Mouse (Mus musculus) kidney, embryonic 14.5 days (tissue): ENCODE measurements around the gene Wdr81. TPM values are rescaled to one million over a fixed set of nuclear protein-coding genes. Genes with fewer than 3 reads are reported as not detected.

ENCODE experiments used
- ATAC-seq: fragments of 200-750 bp; cut with Nextera tagmentation; 2 replicates; pipeline ENCODE4 v1.8.0; 2017; ENCODE audit warnings: moderate number of reproducible peaks, mild to moderate bottlenecking, moderate TSS enrichment, moderate library complexity; ENCODE audit not compliant: low FRiP score, low TSS enrichment
- H3K27ac ChIP-seq: fragments of 300-500 bp; sonication (generic); 2 replicates; pipeline ENCODE4 v1.5.1; 2014; ENCODE audit warnings: low read depth, mild to moderate bottlenecking, low read length, moderate library complexity, mixed read lengths
- H3K27me3 ChIP-seq: fragments of 300-500 bp; sonication (generic); 2 replicates; pipeline ENCODE4 v1.6.1; 2014; ENCODE audit warnings: mild to moderate bottlenecking, low read length; ENCODE audit not compliant: control insufficient read depth, insufficient read depth
- H3K36me3 ChIP-seq: fragments of 300-500 bp; sonication (generic); 2 replicates; pipeline ENCODE4 v1.6.1; 2014; ENCODE audit warnings: low read length, mixed read lengths; ENCODE audit not compliant: control insufficient read depth, insufficient read depth
- H3K4me1 ChIP-seq: fragments of 300-500 bp; sonication (generic); 2 replicates; pipeline ENCODE4 v1.6.1; 2014; ENCODE audit warnings: low read length, mixed read lengths; ENCODE audit not compliant: control insufficient read depth, insufficient read depth
- H3K4me2 ChIP-seq: fragments of 300-500 bp; sonication (generic); replicated peaks from 2 replicates; pipeline ENCODE4 v1.6.1; 2014; ENCODE audit warnings: low read depth, mild to moderate bottlenecking, low read length
- H3K4me3 ChIP-seq: fragments of 300-500 bp; sonication (generic); 2 replicates; pipeline ENCODE4 v1.5.1; 2014; ENCODE audit warnings: mild to moderate bottlenecking, low read length
- H3K9ac ChIP-seq: fragments of 300-500 bp; sonication (generic); 2 replicates; pipeline ENCODE4 v1.6.1; 2014; ENCODE audit warnings: low read depth, mild to moderate bottlenecking, low read length, moderate library complexity
- H3K9me3 ChIP-seq: fragments of 300-500 bp; sonication (generic); 2 replicates; pipeline ENCODE4 v1.6.1; 2016; ENCODE audit warnings: low read length; ENCODE audit not compliant: control insufficient read depth
- WGBS: fragments of 180-500 bp; shearing (Covaris S2); extraction: QIAGEN DNeasy Blood & Tissue Kit; methylation state at CpG from one replicate; pipeline ENCODE4 v1.1.7; 2014; 5-methylcytosine and 5-hydroxymethylcytosine counted together
- polyA plus RNA-seq: library from polyadenylated mRNA; unstranded; fragments of >200 nt; fragmentation: Nextera tagmentation; extraction: Ambion mirVana; gene quantifications from 2 replicates; pipeline ENCODE4 v1.2.1, GENCODE M21; 2014

Wdr81 gene
- polyA plus RNA-seq, 1 experiment from 2014 or later, result 4.8 TPM

- Histone ChIP-seq H3K36me3 (no peaks in the 10 kb centered on the region), H3K9ac (no peak overlapping the region), H3K4me3 (no peak overlapping the region), H3K4me2 (no peak overlapping the region), H3K9me3 (peaks cover 3% of the 10 kb centered on the region; the same call in 1 of the 2 replicates), H3K27ac (no peak overlapping the region), H3K4me1 (no peaks in the 10 kb centered on the region), H3K27me3 (no peaks in the 10 kb centered on the region)
- WGBS, result 86% methylated on average over 5 of the region's 5 CpGs
- no peak for ATAC-seq
Measured at GRCm38 (mm10) chr11:75434138-75434537, 20.4 kb downstream of the Wdr81 start.

- ATAC-seq, result no peak
- WGBS, result 78% methylated on average over 11 of the region's 11 CpGs
- H3K9ac ChIP-seq, result no peak overlapping the region
Measured at GRCm38 (mm10) chr11:75431307-75431706, 23.2 kb downstream of the Wdr81 start.

DNA sequence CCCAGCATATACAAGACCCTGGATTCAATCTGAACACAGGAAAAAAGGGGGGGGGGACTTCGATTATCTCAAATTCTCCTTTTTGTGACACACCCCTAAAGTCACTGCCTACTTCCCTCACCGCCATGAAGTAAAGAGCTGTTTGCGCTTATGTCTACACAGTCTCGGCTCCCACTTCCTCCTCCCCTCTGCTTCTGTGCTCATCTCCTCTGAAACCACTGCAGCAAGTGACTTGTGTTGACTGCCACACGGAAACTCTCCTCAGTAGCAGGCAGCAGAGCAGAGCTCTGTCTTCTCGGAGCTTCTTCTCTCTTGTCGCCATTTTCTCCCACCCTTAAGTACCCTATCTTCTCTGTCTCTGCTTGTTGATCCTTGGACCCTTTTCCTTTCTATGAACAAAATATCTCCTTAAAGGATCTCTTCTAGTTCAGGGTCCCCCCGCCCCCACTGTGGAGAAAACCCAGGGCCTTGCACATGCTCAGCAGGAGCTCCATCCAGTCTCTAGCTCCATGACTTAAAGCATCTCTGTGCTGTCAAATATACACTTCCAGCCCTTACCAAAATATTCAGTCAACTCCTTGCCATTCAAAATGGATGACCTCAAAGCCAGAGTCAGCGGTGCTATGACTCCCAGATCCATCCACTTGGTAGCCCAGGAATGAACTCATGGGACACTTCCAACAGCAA is 25.4 kb downstream of the Wdr81 start:
- Histone ChIP-seq H3K4me1 (no peaks in the 10 kb centered on the region), H3K27ac (no peak overlapping the region), H3K36me3 (no peaks in the 10 kb centered on the region), H3K4me2 (no peak overlapping the region), H3K27me3 (no peaks in the 10 kb centered on the region), H3K9me3 (peaks cover 1% of the 10 kb centered on the region; the same call in 1 of the 2 replicates), H3K4me3 (no peak overlapping the region), H3K9ac (no peak overlapping the region)
- 82% methylated on average over 9 of the region's 9 CpGs for WGBS
- ATAC-seq, result no peak

More at GRCm38 (mm10) chr11:75431307-75431706, 23.2 kb downstream of the Wdr81 start:
- H3K27me3 ChIP-seq, result no peaks in the 10 kb centered on the region
- no peaks in the 10 kb centered on the region for H3K4me1 ChIP-seq
- no peak overlapping the region for H3K27ac ChIP-seq
- no peaks in the 10 kb centered on the region for H3K36me3 ChIP-seq
- no peak overlapping the region for H3K4me2 ChIP-seq
- H3K9me3 ChIP-seq, result peaks cover 3% of the 10 kb centered on the region; the same call in 1 of the 2 replicates
- no peak overlapping the region for H3K4me3 ChIP-seq

DNA sequence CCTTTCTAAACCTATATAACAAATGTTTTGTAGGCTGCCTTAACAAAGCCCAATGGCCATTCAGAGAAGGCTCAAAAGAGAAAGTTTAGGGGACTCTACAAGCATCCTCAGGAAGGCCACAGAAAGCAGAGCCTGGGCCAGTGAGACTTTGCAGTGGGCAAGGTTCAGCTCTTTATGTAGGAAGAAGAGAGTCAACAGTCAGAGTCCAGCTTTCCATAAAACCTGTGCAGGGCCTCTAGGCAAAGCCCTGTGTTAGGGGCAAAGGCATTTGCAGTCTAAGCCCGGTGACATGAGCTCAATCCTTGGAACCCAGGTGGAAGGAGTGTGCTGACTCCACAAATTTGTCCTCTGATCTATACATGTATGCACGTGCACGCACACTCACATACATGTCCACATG is 30.1 kb downstream of the Wdr81 start:
- Histone ChIP-seq H3K4me1 (peaks cover 22% of the 10 kb centered on the region), H3K4me3 (no peak overlapping the region), H3K27ac (no peak overlapping the region), H3K36me3 (no peaks in the 10 kb centered on the region), H3K4me2 (no peak overlapping the region), H3K27me3 (no peaks in the 10 kb centered on the region), H3K9me3 (no peaks in the 10 kb centered on the region), H3K9ac (no peak overlapping the region)
- no peak for ATAC-seq
- 91% methylated on average over 3 of the region's 3 CpGs for WGBS

DNA sequence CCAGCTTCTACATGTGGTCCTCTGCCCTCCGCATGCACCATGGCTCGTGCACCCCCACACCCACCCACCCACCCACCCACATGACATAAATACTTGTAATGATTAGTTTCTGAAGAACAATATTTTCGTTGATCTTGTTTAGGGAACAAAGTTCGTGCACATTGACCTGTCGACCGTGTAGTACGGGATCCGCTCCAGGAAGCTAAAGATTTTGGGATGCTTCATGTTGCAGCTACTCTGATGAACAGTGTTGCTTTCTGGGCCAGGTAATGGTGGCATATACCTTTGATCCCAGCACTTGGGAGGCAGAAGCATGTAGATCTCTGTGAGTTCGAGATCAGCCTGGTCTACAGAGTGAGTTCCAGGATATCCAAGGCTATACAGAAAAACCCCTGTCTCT is 30.5 kb downstream of the Wdr81 start:
- Histone ChIP-seq H3K27ac (no peak overlapping the region), H3K9me3 (no peaks in the 10 kb centered on the region), H3K4me2 (no peak overlapping the region), H3K36me3 (no peaks in the 10 kb centered on the region), H3K9ac (no peak overlapping the region), H3K4me1 (peaks cover 22% of the 10 kb centered on the region), H3K4me3 (no peak overlapping the region), H3K27me3 (no peaks in the 10 kb centered on the region)
- no peak for ATAC-seq
- 88% methylated on average over 9 of the region's 9 CpGs for WGBS

DNA sequence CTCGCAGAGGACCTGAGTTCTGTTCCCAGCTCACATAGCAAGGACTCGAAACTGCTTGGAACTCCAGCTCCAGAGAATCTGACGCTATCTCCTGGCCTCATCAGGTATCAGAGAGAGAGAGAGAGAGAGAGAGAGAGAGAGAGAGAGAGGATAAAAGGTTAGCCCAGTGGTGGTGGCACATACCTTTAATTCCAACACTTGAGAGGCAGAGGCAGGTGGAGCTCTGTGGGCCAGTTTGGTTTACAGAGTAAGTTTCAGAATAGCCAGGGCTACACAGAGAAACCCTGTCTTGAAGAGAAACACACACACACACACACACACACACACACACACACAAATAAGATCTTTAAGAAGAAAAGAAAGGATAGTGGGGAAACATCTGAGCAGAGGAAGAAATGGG is 31.4 kb downstream of the Wdr81 start:
- ATAC-seq, result no peak
- no peak overlapping the region for H3K27ac ChIP-seq
- 78% methylated on average over 3 of the region's 3 CpGs for WGBS
- H3K4me2 ChIP-seq, result no peak overlapping the region
- H3K4me1 ChIP-seq, result peaks cover 22% of the 10 kb centered on the region
- no peak overlapping the region for H3K9ac ChIP-seq
- no peaks in the 10 kb centered on the region for H3K9me3 ChIP-seq
- H3K4me3 ChIP-seq, result no peak overlapping the region
- no peaks in the 10 kb centered on the region for H3K36me3 ChIP-seq
- H3K27me3 ChIP-seq, result no peaks in the 10 kb centered on the region

GRCm38 (mm10) chr11:75422013-75422792 is 32.3 kb downstream of the Wdr81 start, which contains the start of gene Serpinf1:
Serpinf1 (minus strand) TSS chr11:75422701.
- Histone ChIP-seq H3K4me3 (peak within 1 kb of the TSS; percentile 42), H3K9me3 (no peaks in the 10 kb centered on the region), H3K36me3 (no peaks in the 10 kb centered on the region), H3K4me2 (peak within 1 kb of the TSS; percentile 64), H3K4me1 (peaks cover 22% of the 10 kb centered on the region), H3K27me3 (no peaks in the 10 kb centered on the region), H3K27ac (peak within 1 kb of the TSS; percentile 37; the same call in 1 of the 2 replicates), H3K9ac (peak within 1 kb of the TSS; percentile 62)
- WGBS, result 20% methylated on average over 10 of the region's 10 CpGs
- peak; percentile 76 for ATAC-seq

DNA sequence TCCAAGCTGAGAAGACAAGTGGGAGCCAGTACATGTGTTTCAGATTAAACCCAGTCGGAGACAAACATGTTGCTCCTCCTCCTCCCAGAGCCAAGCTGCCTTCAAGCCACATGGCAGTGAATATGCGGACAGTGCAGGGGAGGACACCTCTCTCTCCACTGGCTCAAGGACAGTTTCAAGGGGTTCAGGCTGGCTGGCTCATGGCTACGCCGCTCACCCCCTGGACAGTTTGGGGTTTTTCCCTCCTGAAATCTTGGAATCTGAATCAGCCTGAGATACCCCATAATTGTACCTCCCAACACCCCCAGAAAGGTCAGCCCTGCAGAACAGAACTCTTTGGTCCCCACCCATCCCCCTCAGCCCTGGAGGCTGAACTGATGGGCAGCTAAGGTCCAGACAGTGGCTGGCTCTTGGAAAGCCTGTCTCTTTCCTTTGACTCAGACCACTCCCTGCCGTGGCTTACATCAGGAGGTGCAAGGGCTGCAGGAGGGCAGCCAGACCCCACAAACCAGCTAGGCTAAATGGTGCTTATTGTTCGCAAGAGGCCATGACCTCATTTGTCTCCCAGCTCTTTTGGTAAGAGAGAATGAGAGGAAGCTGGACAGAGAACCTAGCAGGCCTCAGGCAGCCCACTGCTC is 33.0 kb downstream of the Wdr81 start:
- ATAC-seq, result peak; percentile 66
- Histone ChIP-seq H3K9me3 (no peaks in the 10 kb centered on the region), H3K27ac (peak overlapping the region; percentile 37; the same call in 1 of the 2 replicates), H3K36me3 (no peaks in the 10 kb centered on the region), H3K4me1 (peaks cover 22% of the 10 kb centered on the region), H3K9ac (peak overlapping the region; percentile 62), H3K4me2 (peak overlapping the region; percentile 64), H3K4me3 (peak overlapping the region; percentile 42), H3K27me3 (no peaks in the 10 kb centered on the region)
- WGBS, result 36% methylated on average over 6 of the region's 6 CpGs
